ENCODE assay signal across 13 mouse cellular contexts in genomic region chr10:103910098-103910497, GRCm38 (mm10).
"Had no signal": no experiment of that assay in that cellular context is flagged by ENCODE, and none has a peak within 500 bp of the region (broad histone marks: within the 10 kb centered on the region; RNA-seq: fewer than 3 reads in every experiment).

No protein-coding gene starts in this region.

- H3K9ac ChIP-seq: liver, embryonic 13.5 days; liver, postnatal 0 days had no signal

- DNase-seq: kidney, adult 2 months; kidney, postnatal 25 days; layer of hippocampus, adult 9-11 months; liver; liver, embryonic 13.5 days; liver, postnatal 0 days; lung, postnatal 36 days; midbrain, embryonic 14.5 days; right cerebral cortex, postnatal 4 days; spleen, adult 18-20 months; thymus, postnatal 4 days had no signal

- H3K4me2 ChIP-seq: liver, embryonic 13.5 days had no signal

- H3K4me3 ChIP-seq: liver, embryonic 13.5 days; myocyte had no signal

- H3K4me1 ChIP-seq: liver, embryonic 13.5 days had no signal

- H3K27me3 ChIP-seq: liver, embryonic 13.5 days had no signal

- ATAC-seq: hindbrain, embryonic 16.5 days; liver, postnatal 0 days had no signal

- H3K27ac ChIP-seq: liver, embryonic 13.5 days had no signal

- H3K9me3 ChIP-seq: liver, embryonic 13.5 days had no signal

- H3K36me3 ChIP-seq: liver, embryonic 13.5 days had no signal
